Mouse (Mus musculus): Measurements from ENCODE around the gene Sdk1.

DNA sequence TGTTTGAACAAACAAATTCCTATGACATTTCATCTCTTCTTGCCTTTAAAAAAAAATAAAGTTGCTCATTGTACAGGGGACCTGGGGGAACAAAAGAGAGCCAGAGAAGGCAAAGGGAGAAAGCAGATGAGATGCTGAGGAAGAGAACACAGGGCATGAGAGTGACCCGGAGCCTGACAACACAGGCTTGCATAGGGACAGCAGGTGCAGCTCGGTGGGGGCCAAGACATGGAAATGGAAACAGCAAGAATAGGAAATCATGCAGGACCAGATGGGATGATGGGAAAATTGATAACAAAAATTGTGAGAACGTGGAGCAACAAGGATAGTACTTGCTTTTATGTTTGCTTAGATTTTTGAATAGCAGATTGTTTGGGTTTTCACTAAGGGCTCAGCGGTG lies 488.7 kb downstream of the Sdk1 start:
- no peak for TF ChIP-seq CTCF (IDR thresholded peaks at IDR 0.05; ENCODE audit: low read depth, low read length)
- TF ChIP-seq POLR2A (IDR thresholded peaks at IDR 0.05; ENCODE audit: insufficient read depth, low read length), result no peak
- no peak for TF ChIP-seq EP300 (IDR thresholded peaks at IDR 0.05; ENCODE audit: insufficient read depth, low read depth, low read length)
